Mouse (Mus musculus): ENCODE measurements around the gene Rnf2. TPM values are rescaled to one million over a fixed set of nuclear protein-coding genes. Genes with fewer than 3 reads are reported as not detected.

The Rnf2 gene
- total RNA-seq, 4 experiments from 2014 or later = 52.6 to 72.0 (median 55.3) TPM

Small RNA genes lying within 50 kb of the gene (microRNA-seq; reads per million reads assigned to microRNA genes)
- gene Mir7682 = 0 reads per million in 2 experiments

Other genes starting within 250 kb of the Rnf2 start
- 100 to 1,000 TPM; 116 to 154 (median 139) TPM for gene Ivns1abp, start 156.5 kb downstream of the Rnf2 start, total RNA-seq (2022)
- gene Swt1, start 72.5 kb downstream of the Rnf2 start, total RNA-seq (2022) = 10 to 100 TPM; 14.2 to 39.0 (median 23.7) TPM
- gene Trmt1l, start 72.4 kb downstream of the Rnf2 start, total RNA-seq (2022) = 10 to 100 TPM; 28.0 to 37.7 (median 30.9) TPM
- 100 to 1,000 TPM in 2 of 4 experiments, 10 to 100 TPM in 2; 83.7 to 130 (median 96.0) TPM for gene Fam129a, start 70.2 kb upstream of the Rnf2 start, total RNA-seq (2022)

Data from adrenal gland, adult 8-10 months (tissue).